Mouse (Mus musculus) intestine, embryonic 16.5 days (tissue): ENCODE results near the gene Ankrd6. TPM values are rescaled to one million over a fixed set of nuclear protein-coding genes. Genes with fewer than 3 reads are reported as not detected.

Source experiments
- ATAC-seq: fragments of 200-750 bp; cut with Nextera tagmentation; 2 replicates; pipeline ENCODE4 v1.8.0; 2017; ENCODE audit warnings: moderate TSS enrichment, moderate library complexity
- H3K27ac ChIP-seq: fragments of 300-500 bp; sonication (generic); 2 replicates; pipeline ENCODE4 v1.5.1; 2014; ENCODE audit warnings: mild to moderate bottlenecking, low read length
- H3K27me3 ChIP-seq: fragments of 300-500 bp; sonication (generic); replicated peaks from 2 replicates; pipeline ENCODE4 v1.6.1; 2014; ENCODE audit warnings: low read length, control low read depth, mixed read lengths; ENCODE audit not compliant: control insufficient read depth, insufficient read depth
- H3K36me3 ChIP-seq: fragments of 300-500 bp; sonication (generic); 2 replicates; pipeline ENCODE4 v1.6.1; 2014; ENCODE audit warnings: low read length, control low read depth; ENCODE audit not compliant: control insufficient read depth, insufficient read depth
- H3K4me1 ChIP-seq: fragments of 300-500 bp; sonication (generic); 2 replicates; pipeline ENCODE4 v1.6.1; 2014; ENCODE audit warnings: low read length, control low read depth, mixed read lengths; ENCODE audit not compliant: control insufficient read depth, insufficient read depth
- H3K4me2 ChIP-seq: fragments of 300-500 bp; sonication (generic); 2 replicates; pipeline ENCODE4 v1.6.1; 2014; ENCODE audit warnings: low read depth, low read length, control low read depth
- H3K4me3 ChIP-seq: fragments of 300-500 bp; sonication (generic); 2 replicates; pipeline ENCODE4 v1.5.1; 2014; ENCODE audit warnings: mild to moderate bottlenecking, low read length
- H3K9ac ChIP-seq: fragments of 300-500 bp; sonication (generic); 2 replicates; pipeline ENCODE4 v1.6.1; 2014; ENCODE audit warnings: low read depth, low read length
- H3K9me3 ChIP-seq: fragments of 300-500 bp; sonication (generic); 2 replicates; pipeline ENCODE4 v1.6.1; 2016; ENCODE audit warnings: low read length, control low read depth; ENCODE audit not compliant: control insufficient read depth
- WGBS: fragments of 180-500 bp; shearing (Covaris S2); extraction: QIAGEN DNeasy Blood & Tissue Kit; methylation state at CpG from one replicate; pipeline ENCODE4 v1.1.7; 2014; 5-methylcytosine and 5-hydroxymethylcytosine counted together
- polyA plus RNA-seq: library from polyadenylated mRNA; unstranded; fragments of >200 nt; fragmentation: Nextera tagmentation; extraction: Ambion mirVana; gene quantifications from 2 replicates; pipeline ENCODE4 v1.2.1, GENCODE M21; 2015

The Ankrd6 gene
- polyA plus RNA-seq, 1 experiment from 2014 or later = 2.9 TPM

- H3K4me2 ChIP-seq = no peak overlapping the region
- 0 out of 2 replicates have a peak, but pooled peaks cover 2% of the 10 kb centered on the region for H3K4me1 ChIP-seq
- no peak overlapping the region for H3K9ac ChIP-seq
- H3K4me3 ChIP-seq = no peak overlapping the region
- no peak for ATAC-seq
- no peaks in the 10 kb centered on the region for H3K9me3 ChIP-seq
- H3K36me3 ChIP-seq = no peaks in the 10 kb centered on the region
- H3K27ac ChIP-seq = no peak overlapping the region
- no peaks in the 10 kb centered on the region for H3K27me3 ChIP-seq
- 55% methylated on average over 9 of the region's 9 CpGs for WGBS
Observed at GRCm38 (mm10) chr4:32932056-32932455, 18.6 kb downstream of the Ankrd6 start.

GRCm38 (mm10) chr4:32929750-32930149 lies 20.9 kb downstream of the Ankrd6 start:
- H3K27me3 ChIP-seq = no peaks in the 10 kb centered on the region
- WGBS = 97% methylated on average over 5 of the region's 5 CpGs
- ATAC-seq = no peak

GRCm38 (mm10) chr4:32928692-32929448 lies 21.8 kb downstream of the Ankrd6 start:
- no peaks in the 10 kb centered on the region for H3K27me3 ChIP-seq
- no peak for ATAC-seq
- H3K9ac ChIP-seq = no peak overlapping the region
- H3K4me3 ChIP-seq = no peak overlapping the region
- WGBS = 89% methylated on average over 13 of the region's 13 CpGs
- H3K27ac ChIP-seq = no peak overlapping the region
- no peaks in the 10 kb centered on the region for H3K36me3 ChIP-seq
- H3K4me1 ChIP-seq = no peaks in the 10 kb centered on the region
- H3K4me2 ChIP-seq = no peak overlapping the region
- H3K9me3 ChIP-seq = no peaks in the 10 kb centered on the region

More at GRCm38 (mm10) chr4:32929750-32930149, 20.9 kb downstream of the Ankrd6 start:
- Histone ChIP-seq H3K9ac (no peak overlapping the region), H3K4me2 (no peak overlapping the region), H3K27ac (no peak overlapping the region), H3K36me3 (no peaks in the 10 kb centered on the region), H3K9me3 (no peaks in the 10 kb centered on the region), H3K4me3 (no peak overlapping the region), H3K4me1 (no peaks in the 10 kb centered on the region)

GRCm38 (mm10) chr4:32923891-32924294 lies 26.7 kb downstream of the Ankrd6 start:
- Histone ChIP-seq H3K4me1 (no peaks in the 10 kb centered on the region), H3K9ac (no peak overlapping the region), H3K27me3 (no peaks in the 10 kb centered on the region), H3K4me3 (no peak overlapping the region), H3K36me3 (no peaks in the 10 kb centered on the region), H3K4me2 (no peak overlapping the region), H3K9me3 (no peaks in the 10 kb centered on the region), H3K27ac (no peak overlapping the region)
- 49% methylated on average over 9 of the region's 9 CpGs for WGBS
- ATAC-seq = no peak

- Histone ChIP-seq H3K27ac (no peak overlapping the region), H3K4me2 (no peak overlapping the region), H3K36me3 (no peaks in the 10 kb centered on the region), H3K9ac (no peak overlapping the region), H3K9me3 (no peaks in the 10 kb centered on the region), H3K4me3 (no peak overlapping the region), H3K27me3 (no peaks in the 10 kb centered on the region), H3K4me1 (no peaks in the 10 kb centered on the region)
- 14% methylated on average over 10 of the region's 10 CpGs for WGBS
- no peak for ATAC-seq
Observed at GRCm38 (mm10) chr4:32923436-32923835, 27.2 kb downstream of the Ankrd6 start.

GRCm38 (mm10) chr4:32922871-32923270 lies 27.8 kb downstream of the Ankrd6 start:
- no peak overlapping the region for H3K4me2 ChIP-seq
- 91% methylated on average over 1 of the region's 1 CpGs for WGBS
- H3K9me3 ChIP-seq = no peaks in the 10 kb centered on the region
- H3K4me1 ChIP-seq = no peaks in the 10 kb centered on the region
- no peak overlapping the region for H3K9ac ChIP-seq
- no peak overlapping the region for H3K4me3 ChIP-seq
- no peak overlapping the region for H3K27ac ChIP-seq
- H3K36me3 ChIP-seq = no peaks in the 10 kb centered on the region
- no peaks in the 10 kb centered on the region for H3K27me3 ChIP-seq
- ATAC-seq = no peak

GRCm38 (mm10) chr4:32920863-32921262 lies 29.8 kb downstream of the Ankrd6 start:
- Histone ChIP-seq H3K36me3 (no peaks in the 10 kb centered on the region), H3K4me3 (no peak overlapping the region), H3K27ac (no peak overlapping the region), H3K27me3 (no peaks in the 10 kb centered on the region), H3K4me1 (peaks cover 5% of the 10 kb centered on the region; the same call in 1 of the 2 replicates), H3K4me2 (no peak overlapping the region), H3K9me3 (no peaks in the 10 kb centered on the region), H3K9ac (no peak overlapping the region)
- ATAC-seq = no peak
- WGBS = 72% methylated on average over 7 of the region's 7 CpGs

GRCm38 (mm10) chr4:32918571-32918970 lies 32.1 kb downstream of the Ankrd6 start:
- H3K4me3 ChIP-seq = no peak overlapping the region
- no peaks in the 10 kb centered on the region for H3K27me3 ChIP-seq
- no peak overlapping the region for H3K4me2 ChIP-seq
- no peak overlapping the region for H3K27ac ChIP-seq
- H3K36me3 ChIP-seq = no peaks in the 10 kb centered on the region
- no peak for ATAC-seq
- H3K9ac ChIP-seq = no peak overlapping the region
- peaks cover 10% of the 10 kb centered on the region; the same call in 1 of the 2 replicates for H3K4me1 ChIP-seq
- WGBS = 64% methylated on average over 5 of the region's 5 CpGs
- no peaks in the 10 kb centered on the region for H3K9me3 ChIP-seq

- Histone ChIP-seq H3K27me3 (no peaks in the 10 kb centered on the region), H3K27ac (no peak overlapping the region), H3K9me3 (no peaks in the 10 kb centered on the region), H3K4me2 (no peak overlapping the region), H3K9ac (no peak overlapping the region), H3K4me1 (peaks cover 10% of the 10 kb centered on the region; the same call in 1 of the 2 replicates), H3K36me3 (no peaks in the 10 kb centered on the region), H3K4me3 (no peak overlapping the region)
- ATAC-seq = peak; percentile 78
- WGBS = 52% methylated on average over 6 of the region's 6 CpGs
Observed at GRCm38 (mm10) chr4:32916689-32917385, 33.8 kb downstream of the Ankrd6 start.
